Mouse (Mus musculus) neutrophil, adult 65 days (primary cell): ENCODE results near the gene Pigm. TPM values are rescaled to one million over a fixed set of nuclear protein-coding genes. Genes with fewer than 3 reads are reported as not detected.

Source experiments
- total RNA-seq: library from RNA; stranded (reverse); gene quantifications from 2 replicates; pipeline ENCODE4 v1.2.4, GENCODE M21; 2023

The Pigm gene
- total RNA-seq: 15.5 and 19.6 TPM in 2 replicates

GRCm38 (mm10) chr1:172376198-172376667 is at the start of gene Pigm:
TSS of gene Pigm (plus strand) at chr1:172376546.

DNA sequence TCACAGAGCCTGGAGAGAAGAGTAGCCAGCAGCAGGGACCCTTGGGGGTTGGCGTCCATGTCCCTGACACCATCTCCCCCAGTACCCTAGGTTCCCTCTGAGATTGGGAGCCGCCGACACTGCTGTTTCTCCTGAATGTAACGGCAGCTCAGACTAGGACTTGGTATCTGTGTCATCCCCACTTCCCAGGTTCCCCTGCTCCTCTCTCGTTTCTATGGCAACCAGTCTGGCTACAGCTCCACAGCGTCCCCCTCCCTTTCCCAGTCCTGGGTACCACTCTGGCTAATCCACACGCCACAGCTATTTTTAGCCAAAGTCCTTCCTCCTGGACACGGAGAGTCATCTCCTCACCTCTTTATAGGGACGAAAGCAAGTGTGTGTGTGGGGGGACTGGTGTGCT is 47.2 kb upstream of the Pigm start, which contains the start of gene Kcnj9:
Gene Kcnj9 (minus strand): TSS at position 188 of the 400 bp plus-strand sequence.

GRCm38 (mm10) chr1:172340729-172341321 is 35.5 kb upstream of the Pigm start, which contains the start of gene Kcnj10:
TSS of gene Kcnj10 (plus strand) at chr1:172341210.

Other genes with a start within 250 kb of the Pigm start
- gene Pex19, start 249.8 kb upstream of the Pigm start, total RNA-seq: 40.7 and 44.3 TPM in 2 replicates
- gene Dcaf8, start 228.5 kb upstream of the Pigm start, total RNA-seq: 40.2 and 52.4 TPM in 2 replicates
- 7.1 and 7.4 TPM in 2 replicates for gene Pea15a, start 169.7 kb upstream of the Pigm start, total RNA-seq
- not detected in 2 replicates for gene Casq1, start 156.7 kb upstream of the Pigm start, total RNA-seq
- gene Atp1a4, start 118.1 kb upstream of the Pigm start, total RNA-seq: not detected in 2 replicates
- gene Igsf8, start 114.9 kb upstream of the Pigm start, total RNA-seq: 20.9 and 27.6 TPM in 2 replicates
- gene Atp1a2, start 78.5 kb upstream of the Pigm start, total RNA-seq: not detected in 2 replicates
- not detected in 2 replicates for gene Kcnj9, start 47.2 kb upstream of the Pigm start, total RNA-seq
- 2.7 and 2.9 TPM in 2 replicates for gene Kcnj10, start 35.3 kb upstream of the Pigm start, total RNA-seq
- gene Slamf9, start 98.8 kb downstream of the Pigm start, total RNA-seq: 0.35 and 0.41 TPM in 2 replicates
- 0.48 TPM in 1 of 2 replicates, not detected in the other for gene Igsf9, start 105.2 kb downstream of the Pigm start, total RNA-seq
- 175 and 215 TPM in 2 replicates for gene Tagln2, start 123.5 kb downstream of the Pigm start, total RNA-seq
- 0.38 and 0.86 TPM in 2 replicates for gene Cfap45, start 144.3 kb downstream of the Pigm start, total RNA-seq
- not detected in 2 replicates for gene Vsig8, start 179.4 kb downstream of the Pigm start, total RNA-seq
- 0.76 and 2.4 TPM in 2 replicates for gene Slamf8, start 214.0 kb downstream of the Pigm start, total RNA-seq
- not detected in 2 replicates for gene Fcrl6, start 226.0 kb downstream of the Pigm start, total RNA-seq